Mouse (Mus musculus): ENCODE measurements around the gene Gm21870.
"Not testable (repeated sequence)": the region's sequence is repeated elsewhere in the genome, so short reads cannot be mapped to it uniquely, and the experiment has no call there.

The Gm21870 gene

GRCm38 (mm10) chrX:33986716-33987115, at the start of gene Gm21870:
TSS of gene Gm21870 (minus strand) at chrX:33986816.
- not testable (repeated sequence) for DNase-seq

- not testable (repeated sequence) for DNase-seq
Measured at GRCm38 (mm10) chrX:33956440-33956839, 30.2 kb downstream of the Gm21870 start, which contains the start of gene Btbd35f6. TSS of gene Btbd35f6 (minus strand) at chrX:33956540.
